Comparison of ENCODE assay signal across 8 mouse cellular contexts in genomic region chr6:146079734-146080443, GRCm38 (mm10).
DNase-seq lines count a peak whose midpoint lies in the region; ATAC-seq and TF ChIP-seq lines count a peak whose summit lies in the region.
"Had no signal": no experiment of that assay in that cellular context is flagged by ENCODE, and none has a peak within 500 bp of the region (broad histone marks: within the 10 kb centered on the region; RNA-seq: fewer than 3 reads in every experiment).

No protein-coding gene starts in this region.

- dilution Hi-C loops in CH12.LX (cut with MboI; ENCODE audit: extremely low pct_ligation_motif_present, extremely low pct_unique_long_range_greater_than_20kb, low sequenced_read_pairs), result no loop called here

- DNase-seq in kidney, postnatal 0 days (ENCODE audit: low spot score), result peak; percentile 25
- peak; percentile 91 for DNase-seq in CH12.LX (ENCODE audit: extremely low read depth)
- DNase-seq in forebrain, embryonic 14.5 days (ENCODE audit: low spot score), result peak; percentile 15
- peak; percentile 57 to 61 for DNase-seq in natural killer cell, adult 2 months (ENCODE audit: low spot score in 2 of 2)
- no peak for DNase-seq in Muller cell, postnatal 12 days (ENCODE audit: inconsistent ontology term)
- no peak for DNase-seq in urinary bladder, adult 18-20 months (ENCODE audit: low spot score in 2 of 2)

- no peaks in the 10 kb centered on the region for H3K4me1 ChIP-seq in kidney, postnatal 0 days (replicated peaks; ENCODE audit: insufficient read depth, low read length)
- peaks cover 7% of the 10 kb centered on the region for H3K4me1 ChIP-seq in kidney, embryonic 14.5 days (ENCODE audit: control insufficient read depth, insufficient read depth, low read length)
- H3K4me1 ChIP-seq in CH12.LX (ENCODE audit: control insufficient read depth in 1 of 2, insufficient read depth in 2 of 2), result peaks cover 21 to 66% of the 10 kb centered on the region in 2 experiments
- no peaks in the 10 kb centered on the region for H3K4me1 ChIP-seq in forebrain, embryonic 14.5 days (ENCODE audit: control insufficient read depth, insufficient read depth, low read length)

- no peaks in the 10 kb centered on the region for H3K9me3 ChIP-seq in kidney, postnatal 0 days (replicated peaks; ENCODE audit: low read length)
- H3K9me3 ChIP-seq in kidney, embryonic 14.5 days (ENCODE audit: control insufficient read depth, low read length), result no peaks in the 10 kb centered on the region; the same call in 1 of the 2 replicates
- H3K9me3 ChIP-seq in CH12.LX (replicated peaks; ENCODE audit: low read length), result peaks cover 7% of the 10 kb centered on the region
- no peaks in the 10 kb centered on the region for H3K9me3 ChIP-seq in forebrain, embryonic 14.5 days (replicated peaks; ENCODE audit: control insufficient read depth, low read length)
- H3K9me3 ChIP-seq: embryonic facial prominence, embryonic 13.5 days had no signal

- peak; percentile 74 for TF ChIP-seq EP300 in CH12.LX (IDR thresholded peaks at IDR 0.05; ENCODE audit: low read length)

- no peak overlapping the region for H3K4me3 ChIP-seq in kidney, postnatal 0 days (replicated peaks; ENCODE audit: low read depth, low read length)
- no peak overlapping the region for H3K4me3 ChIP-seq in kidney, embryonic 14.5 days (ENCODE audit: low read length)
- H3K4me3 ChIP-seq in CH12.LX (replicated peaks in 1 of 3; ENCODE audit: low read depth in 2 of 3, low read length in 2 of 3, poor library complexity in 1 of 3), result peak overlapping the region; percentile 5 to 46 (median 17)
- H3K4me3 ChIP-seq in forebrain, embryonic 14.5 days (ENCODE audit: low read depth, low read length), result no peak overlapping the region
- H3K4me3 ChIP-seq: embryonic facial prominence, embryonic 13.5 days had no signal

- in situ Hi-C loops in CH12.LX (cut with MboI; ENCODE audit: low pct_ligation_motif_present, low pct_unique_long_range_greater_than_20kb, low sequenced_read_pairs), result no loop called here

- ATAC-seq in kidney, postnatal 0 days (replicated peaks; ENCODE audit: low FRiP score, low read depth), result no peak
- ATAC-seq in kidney, embryonic 14.5 days (ENCODE audit: low FRiP score, low TSS enrichment), result no peak
- no peak for ATAC-seq in forebrain, embryonic 14.5 days

- no peak overlapping the region for H3K27ac ChIP-seq in kidney, postnatal 0 days
- H3K27ac ChIP-seq in kidney, embryonic 14.5 days (ENCODE audit: low read depth, low read length), result no peak overlapping the region
- peak overlapping the region; percentile 100 for H3K27ac ChIP-seq in CH12.LX (ENCODE audit: insufficient read depth, low read depth)
- H3K27ac ChIP-seq in forebrain, embryonic 14.5 days (ENCODE audit: low read depth, low read length), result no peak overlapping the region
- H3K27ac ChIP-seq: embryonic facial prominence, embryonic 13.5 days had no signal

- WGBS in kidney, postnatal 0 days, result 61% methylated on average over 3 of the region's 3 CpGs
- 56% methylated on average over 3 of the region's 3 CpGs for WGBS in kidney, embryonic 14.5 days
- 50% methylated on average over 3 of the region's 3 CpGs for WGBS in forebrain, embryonic 14.5 days

- H3K36me3 ChIP-seq in kidney, postnatal 0 days (ENCODE audit: insufficient read depth, low read length), result no peaks in the 10 kb centered on the region
- no peaks in the 10 kb centered on the region for H3K36me3 ChIP-seq in kidney, embryonic 14.5 days (ENCODE audit: control insufficient read depth, insufficient read depth, low read length)
- no peaks in the 10 kb centered on the region for H3K36me3 ChIP-seq in CH12.LX (replicated peaks in 1 of 2; ENCODE audit: control insufficient read depth in 1 of 2, insufficient read depth in 1 of 2, low read length in 1 of 2)
- H3K36me3 ChIP-seq in forebrain, embryonic 14.5 days (ENCODE audit: control insufficient read depth, insufficient read depth, low read length), result no peaks in the 10 kb centered on the region
- H3K36me3 ChIP-seq: embryonic facial prominence, embryonic 13.5 days had no signal

- H3K9ac ChIP-seq in kidney, postnatal 0 days (ENCODE audit: low read depth, low read length), result no peak overlapping the region
- no peak overlapping the region for H3K9ac ChIP-seq in kidney, embryonic 14.5 days (ENCODE audit: low read depth, low read length)
- peak overlapping the region; percentile 68 for H3K9ac ChIP-seq in CH12.LX (ENCODE audit: insufficient read depth, low read depth)
- no peak overlapping the region for H3K9ac ChIP-seq in forebrain, embryonic 14.5 days (ENCODE audit: low read length)
- H3K9ac ChIP-seq: embryonic facial prominence, embryonic 13.5 days had no signal

- H3K79me2 ChIP-seq in CH12.LX (replicated peaks; ENCODE audit: control insufficient read depth, extremely low read depth, insufficient read depth, poor library complexity, severe bottlenecking), result no peaks in the 10 kb centered on the region

- TF ChIP-seq RAD21 in CH12.LX (IDR thresholded peaks at IDR 0.05; ENCODE audit: low read depth, low read length), result no peak; the same call in 1 of the 2 replicates

- H3K27me3 ChIP-seq in kidney, postnatal 0 days (ENCODE audit: insufficient read depth, low read length), result no peaks in the 10 kb centered on the region
- H3K27me3 ChIP-seq in kidney, embryonic 14.5 days (ENCODE audit: control insufficient read depth, insufficient read depth, low read length), result no peaks in the 10 kb centered on the region
- H3K27me3 ChIP-seq in CH12.LX (replicated peaks), result no peaks in the 10 kb centered on the region
- no peaks in the 10 kb centered on the region for H3K27me3 ChIP-seq in forebrain, embryonic 14.5 days (replicated peaks; ENCODE audit: control insufficient read depth, insufficient read depth, low read length)
- H3K27me3 ChIP-seq: embryonic facial prominence, embryonic 13.5 days had no signal

- no peak overlapping the region for H3K4me2 ChIP-seq in kidney, postnatal 0 days (ENCODE audit: low read length)
- H3K4me2 ChIP-seq in kidney, embryonic 14.5 days (replicated peaks; ENCODE audit: low read depth, low read length), result no peak overlapping the region
- peak overlapping the region; percentile 79 for H3K4me2 ChIP-seq in CH12.LX (ENCODE audit: insufficient read depth, low read depth, poor library complexity, severe bottlenecking)
- no peak overlapping the region for H3K4me2 ChIP-seq in forebrain, embryonic 14.5 days (ENCODE audit: low read length)
- H3K4me2 ChIP-seq: embryonic facial prominence, embryonic 13.5 days had no signal

- TF ChIP-seq POLR2A in CH12.LX (IDR thresholded peaks at IDR 0.05; ENCODE audit: low read depth, low read length), result no peak

- TF ChIP-seq CTCF in kidney, postnatal 0 days (IDR thresholded peaks at IDR 0.05; ENCODE audit: low read depth), result no peak
- TF ChIP-seq CTCF in CH12.LX (conservative IDR thresholded peaks at IDR 0.05 in 1 of 2, IDR thresholded peaks at IDR 0.05 in 1 of 2; ENCODE audit: low read depth in 2 of 2, low read length in 2 of 2), result no peak

TF ChIP-seq in CH12.LX, 34 proteins besides CTCF, POLR2A, EP300 and RAD21 (continues in another document):
- TF ChIP-seq USF1 (IDR thresholded peaks at IDR 0.05; ENCODE audit: low read depth, low read length), result no peak
- TF ChIP-seq MAZ (IDR thresholded peaks at IDR 0.05; ENCODE audit: low read depth, low read length), result peak; percentile 53; the same call in 1 of the 2 replicates
- TF ChIP-seq IRF4 (IDR thresholded peaks at IDR 0.05; ENCODE audit: low read depth, low read length), result peak; percentile 80
- TF ChIP-seq RCOR1 (conservative IDR thresholded peaks at IDR 0.05; ENCODE audit: low read depth, low read length), result 0 out of 2 replicates have a peak, but pooled peaks have one; percentile 63
- TF ChIP-seq HCFC1 (IDR thresholded peaks at IDR 0.05; ENCODE audit: low read depth, low read length), result no peak; the same call in 1 of the 2 replicates
- TF ChIP-seq NELFE (IDR thresholded peaks at IDR 0.05; ENCODE audit: low read depth, low read length), result no peak
- no peak for TF ChIP-seq UBTF (IDR thresholded peaks at IDR 0.05; ENCODE audit: low read depth, low read length)
- peak; percentile 89 for TF ChIP-seq CHD2 (IDR thresholded peaks at IDR 0.05; ENCODE audit: low read length)
- TF ChIP-seq SIN3A (IDR thresholded peaks at IDR 0.05; ENCODE audit: low read length), result peak; percentile 78
- no peak for TF ChIP-seq NRF1 (IDR thresholded peaks at IDR 0.05; ENCODE audit: low read depth, low read length)
- no peak for TF ChIP-seq ZNF384 (IDR thresholded peaks at IDR 0.05; ENCODE audit: low read depth, low read length)
- TF ChIP-seq MEF2A (IDR thresholded peaks at IDR 0.05; ENCODE audit: borderline replicate concordance, low read depth, low read length), result 0 out of 2 replicates have a peak, but pooled peaks have one; percentile 20
- TF ChIP-seq ZKSCAN1 (IDR thresholded peaks at IDR 0.05; ENCODE audit: borderline replicate concordance, low read depth, low read length), result no peak
- peak; percentile 92 for TF ChIP-seq CHD1 (IDR thresholded peaks at IDR 0.05; ENCODE audit: low read depth, low read length)
- TF ChIP-seq SMC3 (IDR thresholded peaks at IDR 0.05; ENCODE audit: low read depth, low read length), result no peak; the same call in 1 of the 2 replicates
- TF ChIP-seq KAT2A (IDR thresholded peaks at IDR 0.05; ENCODE audit: insufficient replicate concordance, low read length), result no peak
- peak; percentile 44; the same call in 1 of the 2 replicates for TF ChIP-seq ELF1 (IDR thresholded peaks at IDR 0.05; ENCODE audit: low read depth, low read length)
- TF ChIP-seq BHLHE40 (IDR thresholded peaks at IDR 0.05; ENCODE audit: low read depth, low read length), result peak; percentile 61
- TF ChIP-seq JUN (IDR thresholded peaks at IDR 0.05; ENCODE audit: insufficient read depth, low read depth, low read length), result peak; percentile 23; the same call in 1 of the 2 replicates
- no peak for TF ChIP-seq USF2 (conservative IDR thresholded peaks at IDR 0.05; ENCODE audit: low read depth, low read length)
- no peak for TF ChIP-seq MYC (IDR thresholded peaks at IDR 0.05; ENCODE audit: low read depth, low read length)
- no peak for TF ChIP-seq E2F4 (IDR thresholded peaks at IDR 0.05; ENCODE audit: insufficient replicate concordance, low read depth, low read length)
- peak; percentile 54 for TF ChIP-seq TCF12 (IDR thresholded peaks at IDR 0.05; ENCODE audit: low read depth, low read length)
- no peak for TF ChIP-seq MAFK (IDR thresholded peaks at IDR 0.05; ENCODE audit: insufficient replicate concordance, low read length)
- TF ChIP-seq POLR2AphosphoS2 (IDR thresholded peaks at IDR 0.05; ENCODE audit: low read depth, low read length), result peak; percentile 66; the same call in 1 of the 2 replicates
- no peak for TF ChIP-seq ZC3H11A (IDR thresholded peaks at IDR 0.05; ENCODE audit: low read depth, low read length)
- no peak for TF ChIP-seq MAX (IDR thresholded peaks at IDR 0.05; ENCODE audit: low read length)
- peak; percentile 52; the same call in 1 of the 2 replicates for TF ChIP-seq ZMIZ1 (IDR thresholded peaks at IDR 0.05; ENCODE audit: low read depth, low read length)
- TF ChIP-seq JUND (conservative IDR thresholded peaks at IDR 0.05; ENCODE audit: low read depth, low read length), result no peak; the same call in none of the 2 replicates

Comparison
In these comparisons a context has a peak if more than half of its experiments do, and no peak if none do; other contexts are left out.
1. DNase-seq: peak in kidney, postnatal 0 days (single experiment), CH12.LX (single experiment), forebrain, embryonic 14.5 days (single experiment) and natural killer cell, adult 2 months (2 of 2); none in Muller cell, postnatal 12 days (single experiment) and urinary bladder, adult 18-20 months (0 of 2).
2. H3K4me3 ChIP-seq: peak in CH12.LX (3 of 3); none in kidney, postnatal 0 days (single experiment), kidney, embryonic 14.5 days (single experiment) and forebrain, embryonic 14.5 days (single experiment).